Mouse (Mus musculus) adrenal gland, postnatal 14 days (tissue): ENCODE results near the gene Cbx1. TPM values are rescaled to one million over a fixed set of nuclear protein-coding genes. Genes with fewer than 3 reads are reported as not detected.
"Not testable (repeated sequence)": the region's sequence is repeated elsewhere in the genome, so short reads cannot be mapped to it uniquely, and the experiment has no call there.

Experiments
- DNase-seq: peaks from one replicate; pipeline ENCODE4 v3.0.0; 2021; ENCODE audit warnings: mixed read lengths
- total RNA-seq: library from RNA; stranded (reverse); gene quantifications from 2 replicates; pipeline ENCODE4 v1.2.3, GENCODE M21; 2021

Gene Cbx1
- total RNA-seq, 1 experiment from 2014 or later: 78.1 TPM

- DNase-seq: no peak
Observed at GRCm38 (mm10) chr11:96775063-96775462, 13.9 kb upstream of the Cbx1 start.

- DNase-seq: no peak
Observed at GRCm38 (mm10) chr11:96775665-96776064, 13.3 kb upstream of the Cbx1 start.

- DNase-seq: no peak
Observed at GRCm38 (mm10) chr11:96776068-96776467, 12.9 kb upstream of the Cbx1 start.

GRCm38 (mm10) chr11:96776968-96777962 lies 11.7 kb upstream of the Cbx1 start, which contains the start of gene Snx11:
Gene Snx11 (minus strand): TSS chr11:96777559.
- peak; percentile 100 for DNase-seq

- not testable (repeated sequence) for DNase-seq
Observed at GRCm38 (mm10) chr11:96778061-96778627, 10.8 kb upstream of the Cbx1 start.

- no peak for DNase-seq
Observed at GRCm38 (mm10) chr11:96780306-96780705, 8.6 kb upstream of the Cbx1 start.

- no peak for DNase-seq
Observed at GRCm38 (mm10) chr11:96781425-96781824, 7.5 kb upstream of the Cbx1 start.

- peak; percentile 87 for DNase-seq
Observed at GRCm38 (mm10) chr11:96784847-96785246, 4.1 kb upstream of the Cbx1 start.

- DNase-seq: no peak
Observed at GRCm38 (mm10) chr11:96786731-96787450, 2.0 kb upstream of the Cbx1 start.

GRCm38 (mm10) chr11:96789990-96790389 lies 1.1 kb downstream of the Cbx1 start:
- no peak for DNase-seq

GRCm38 (mm10) chr11:96790681-96791080 lies 1.8 kb downstream of the Cbx1 start:
- no peak for DNase-seq

GRCm38 (mm10) chr11:96795491-96795890 lies 6.6 kb downstream of the Cbx1 start:
- DNase-seq: no peak

- no peak for DNase-seq
Observed at GRCm38 (mm10) chr11:96796081-96796480, 7.2 kb downstream of the Cbx1 start.

- no peak for DNase-seq
Observed at GRCm38 (mm10) chr11:96796586-96796985, 7.7 kb downstream of the Cbx1 start.

- DNase-seq: no peak
Observed at GRCm38 (mm10) chr11:96799511-96799910, 10.6 kb downstream of the Cbx1 start.

GRCm38 (mm10) chr11:96805606-96806005 lies 16.7 kb downstream of the Cbx1 start:
- no peak for DNase-seq

- DNase-seq: no peak
Observed at GRCm38 (mm10) chr11:96808066-96808465, 19.1 kb downstream of the Cbx1 start.

GRCm38 (mm10) chr11:96809562-96810235 lies 20.8 kb downstream of the Cbx1 start:
- DNase-seq: no peak

GRCm38 (mm10) chr11:96811188-96811587 lies 22.3 kb downstream of the Cbx1 start:
- DNase-seq: not testable (repeated sequence)

- no peak for DNase-seq
Observed at GRCm38 (mm10) chr11:96813455-96813854, 24.5 kb downstream of the Cbx1 start.

- no peak for DNase-seq
Observed at GRCm38 (mm10) chr11:96813920-96814319, 25.0 kb downstream of the Cbx1 start.

GRCm38 (mm10) chr11:96814443-96814842 lies 25.5 kb downstream of the Cbx1 start:
- no peak for DNase-seq
